Mouse (Mus musculus) adrenal gland, adult 18-20 months (tissue): ENCODE data around the gene Zfp622. TPM values are rescaled to one million over a fixed set of nuclear protein-coding genes. Genes with fewer than 3 reads are reported as not detected.
A peak's percentile ranks its signal among the peaks of the same experiment; 100 is the strongest.
"Not testable (repeated sequence)": the region's sequence is repeated elsewhere in the genome, so short reads cannot be mapped to it uniquely, and the experiment has no call there.

Source experiments
- DNase-seq, 2 experiments: peaks; one replicate each; pipeline ENCODE4 v3.0.0; 2021 to 2022; ENCODE audit warnings: low spot score in 2 of 2
- total RNA-seq, 2 experiments: library from RNA; stranded (reverse); gene quantifications; 1 replicate in 1 of 2; 2 replicates in 1 of 2; pipeline ENCODE4 v1.2.3; 2021

The Zfp622 gene
- total RNA-seq, 2 experiments from 2014 or later: 36.6 to 40.5 TPM

GRCm38 (mm10) chr15:25966220-25966774 lies 17.9 kb upstream of the Zfp622 start:
- DNase-seq: no peak

DNA sequence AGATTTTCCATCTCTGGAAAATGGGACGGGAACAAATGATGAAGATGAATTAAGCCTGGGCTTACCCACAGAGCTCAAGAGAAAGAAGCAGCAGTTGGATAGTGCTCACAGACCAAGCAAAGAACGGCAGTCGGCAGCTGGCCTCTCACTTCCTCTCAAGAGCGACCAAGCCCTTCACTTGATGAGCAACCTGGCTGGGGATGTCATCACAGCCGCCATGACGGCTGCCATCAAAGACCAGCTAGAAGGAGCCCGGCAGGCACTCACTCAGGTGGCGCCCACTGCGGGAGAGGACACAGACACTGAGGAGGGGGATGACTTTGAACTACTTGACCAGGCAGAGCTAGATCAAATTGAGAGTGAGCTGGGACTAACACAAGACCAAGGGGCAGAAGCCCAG lies 12.6 kb upstream of the Zfp622 start:
- no peak for DNase-seq

DNA sequence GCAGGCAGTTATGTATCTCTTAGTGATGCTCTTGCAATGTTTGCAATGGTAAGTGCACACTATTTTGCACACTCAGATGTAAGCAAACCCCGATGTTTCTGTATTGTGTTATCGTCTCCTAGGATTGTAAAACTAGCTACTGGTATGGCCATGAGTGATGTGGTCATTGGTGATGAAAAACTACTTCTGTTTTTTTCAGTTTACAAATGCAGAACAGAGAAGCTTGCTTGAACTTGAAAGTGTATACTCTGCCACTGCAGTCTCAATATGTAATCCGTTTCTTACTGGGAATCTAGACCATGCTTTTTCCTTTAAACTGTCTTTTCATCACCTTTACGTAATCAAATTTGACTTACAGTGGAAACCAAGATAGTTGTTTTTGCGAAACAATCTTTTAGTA lies 11.4 kb upstream of the Zfp622 start:
- no peak for DNase-seq

DNA sequence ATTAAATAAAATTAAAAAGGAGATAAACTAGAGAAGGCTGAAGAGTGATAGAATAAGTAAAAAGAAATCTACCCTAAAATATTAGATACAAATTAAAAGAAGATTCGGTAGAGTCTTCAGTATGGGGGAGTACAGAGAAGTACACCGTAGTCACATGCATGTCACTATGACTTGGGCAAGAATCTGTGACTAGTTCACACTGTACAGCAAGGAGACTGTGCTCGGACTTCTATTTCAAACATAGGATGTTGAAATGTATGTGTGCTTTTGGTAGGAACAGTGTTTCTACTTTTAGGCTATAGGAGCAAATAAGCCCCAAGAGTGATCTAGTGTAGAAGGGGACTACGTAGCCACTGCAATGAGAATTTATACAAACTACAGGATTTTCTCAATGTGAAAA lies 9.8 kb upstream of the Zfp622 start:
- no peak for DNase-seq

GRCm38 (mm10) chr15:25975810-25976209 lies 8.4 kb upstream of the Zfp622 start:
- DNase-seq: no peak

DNA sequence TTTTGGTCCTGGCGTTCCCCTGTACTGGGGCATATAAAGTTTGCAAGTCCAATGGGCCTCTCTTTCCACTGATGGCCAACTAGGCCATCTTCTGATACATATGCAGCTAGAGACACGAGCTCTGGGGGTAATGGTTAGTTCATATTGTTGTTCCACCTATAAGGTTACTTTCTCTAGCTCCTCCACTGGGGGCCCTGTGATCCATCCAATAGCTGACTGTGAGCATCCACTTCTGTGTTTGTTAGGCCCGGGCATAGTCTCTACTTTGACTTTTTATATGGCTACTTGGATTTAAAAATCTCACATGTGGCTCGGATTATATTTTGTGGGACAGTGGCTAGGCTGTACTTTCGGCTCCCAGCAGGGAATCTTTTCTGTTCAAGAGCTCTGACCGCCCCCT lies 552 bp upstream of the Zfp622 start:
- DNase-seq: not testable (repeated sequence)

DNA sequence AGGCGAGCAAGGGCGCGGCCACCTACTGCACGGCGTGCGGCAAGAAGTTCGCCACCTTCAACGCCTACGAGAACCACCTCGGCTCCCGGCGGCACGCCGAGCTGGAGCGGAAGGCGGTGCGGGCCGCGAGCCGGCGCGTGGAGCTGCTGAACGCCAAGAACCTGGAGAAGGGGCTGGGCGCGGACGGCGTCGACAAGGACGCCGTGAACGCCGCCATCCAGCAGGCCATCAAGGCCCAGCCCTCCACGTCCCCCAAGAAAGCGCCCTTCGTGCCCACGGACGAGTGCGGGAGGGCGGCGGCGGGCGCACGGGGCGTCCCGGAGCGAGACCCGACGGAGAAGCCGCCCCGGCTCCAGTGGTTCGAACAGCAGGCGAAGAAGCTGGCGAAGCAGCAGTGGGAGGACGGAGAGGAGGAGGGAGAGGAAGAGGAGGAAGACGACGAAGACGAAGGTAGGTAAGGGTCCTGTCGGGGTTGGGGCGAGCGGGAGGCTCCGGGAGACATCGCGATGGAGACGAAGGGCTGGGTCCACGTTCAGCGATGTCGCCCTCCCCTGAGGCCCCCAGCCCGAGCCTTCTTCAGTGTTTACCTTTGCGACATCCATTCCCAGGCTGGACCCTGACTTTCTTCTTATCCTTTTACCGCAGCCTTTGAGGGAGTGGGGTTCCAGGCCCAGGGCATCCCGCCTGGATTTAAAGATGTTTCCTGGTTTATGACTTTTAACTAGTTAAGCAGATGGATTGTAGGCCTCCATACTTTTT lies 747 bp downstream of the Zfp622 start:
- peak in 1 of 2 experiments; percentile 31 for DNase-seq

GRCm38 (mm10) chr15:25992992-25993727 lies 9.0 kb downstream of the Zfp622 start:
- peak; percentile 31 to 67 for DNase-seq

DNA sequence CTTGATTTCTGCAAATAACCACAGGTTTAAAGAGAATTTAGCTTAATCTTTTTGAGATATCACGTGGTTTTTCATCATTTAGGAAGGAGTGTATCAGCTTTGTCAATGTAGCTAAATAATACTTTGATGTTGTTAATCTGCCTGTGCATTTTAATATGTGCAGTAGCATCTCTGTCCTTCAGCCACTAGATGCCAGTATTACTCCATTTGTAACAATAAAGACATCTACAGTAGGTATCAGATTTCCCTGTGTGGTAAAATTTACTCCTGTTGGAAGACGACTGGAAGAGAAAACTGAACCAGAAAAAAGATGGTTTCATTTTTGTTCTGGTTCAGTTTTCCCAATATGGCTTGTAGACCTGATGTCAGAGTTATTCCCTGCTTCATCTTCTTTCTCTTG lies 11.4 kb downstream of the Zfp622 start:
- no peak for DNase-seq

GRCm38 (mm10) chr15:25999545-25999944 lies 15.4 kb downstream of the Zfp622 start:
- not testable (repeated sequence) for DNase-seq

DNA sequence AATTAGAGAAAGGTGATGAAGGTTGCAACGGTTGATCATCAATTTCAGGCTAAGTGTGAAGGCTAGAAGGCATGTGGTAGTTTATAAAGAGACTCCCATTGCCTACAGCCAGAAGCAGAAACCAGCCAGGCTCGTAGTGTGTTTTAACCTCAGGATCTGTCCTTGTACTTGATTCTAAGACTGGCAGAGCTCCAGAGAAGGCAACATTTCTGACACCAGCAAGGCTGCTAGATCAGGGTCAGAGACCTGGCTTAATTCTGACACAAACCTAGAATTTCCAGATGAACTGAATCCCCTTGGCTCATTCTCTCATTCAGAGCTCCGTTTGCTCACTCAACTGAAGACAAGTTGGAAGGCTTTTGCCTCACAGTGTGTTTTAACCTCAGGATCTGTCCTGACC lies 24.5 kb downstream of the Zfp622 start:
- DNase-seq: no peak

GRCm38 (mm10) chr15:26012891-26013290 lies 28.7 kb downstream of the Zfp622 start:
- DNase-seq: no peak

- peak in 1 of 2 experiments; percentile 13 for DNase-seq
Measured at GRCm38 (mm10) chr15:26015979-26016665, 32.0 kb downstream of the Zfp622 start.

- DNase-seq: no peak
Measured at GRCm38 (mm10) chr15:26021721-26022120, 37.6 kb downstream of the Zfp622 start.

- DNase-seq: no peak
Measured at GRCm38 (mm10) chr15:26022636-26023035, 38.5 kb downstream of the Zfp622 start.

GRCm38 (mm10) chr15:26031692-26032091 lies 47.5 kb downstream of the Zfp622 start:
- peak; percentile 31 to 62 for DNase-seq

- DNase-seq: no peak
Measured at GRCm38 (mm10) chr15:26040567-26040966, 56.4 kb downstream of the Zfp622 start.

DNA sequence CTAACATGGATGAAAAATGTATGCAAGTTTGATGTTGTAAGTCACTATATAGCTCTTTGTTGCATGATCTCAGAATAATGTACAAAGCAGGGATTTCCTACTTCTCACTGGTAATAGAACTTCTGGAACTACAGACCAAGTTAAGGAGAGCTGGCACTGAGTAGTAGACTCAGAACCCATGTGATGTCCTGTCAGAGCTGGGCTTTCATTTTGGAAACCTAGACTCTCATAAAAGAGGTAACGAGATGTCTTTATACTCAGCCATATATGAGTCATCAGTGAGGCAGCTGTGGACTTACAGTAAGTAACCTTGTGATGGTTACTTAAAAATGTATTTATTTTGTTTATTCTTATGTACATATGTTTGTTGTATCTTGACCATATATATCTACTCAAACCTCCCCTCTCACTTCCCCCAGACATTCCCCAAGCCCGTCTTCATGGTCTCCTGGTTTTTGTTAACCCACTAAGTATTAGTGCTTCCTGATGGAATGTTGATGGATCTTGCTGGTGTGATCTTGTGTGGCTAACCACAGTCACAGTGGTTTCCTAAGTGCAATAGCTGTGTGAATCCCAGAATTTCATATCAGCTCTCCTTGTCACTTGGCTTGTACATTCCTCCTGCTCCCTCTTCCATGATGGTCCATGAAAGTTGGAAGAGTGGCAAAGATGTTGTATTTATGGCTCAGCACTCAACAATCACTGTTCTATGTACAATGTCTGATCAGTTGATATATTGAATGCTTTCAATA lies 57.2 kb downstream of the Zfp622 start:
- no peak for DNase-seq
